Mouse (Mus musculus) erythroblast, adult 5-6 weeks (primary cell): ENCODE measurements around the gene Klhl34. TPM values are rescaled to one million over a fixed set of nuclear protein-coding genes. Genes with fewer than 3 reads are reported as not detected.

Experiments
- ATAC-seq: replicated peaks from 2 replicates; pipeline ENCODE4 v1.8.0; 2016; ENCODE audit warnings: moderate number of reproducible peaks, mild to moderate bottlenecking, moderate TSS enrichment, inconsistent platforms; ENCODE audit not compliant: poor library complexity, low FRiP score, severe bottlenecking
- total RNA-seq, 2 experiments: library from RNA; stranded (forward) in 1 of 2; stranded (reverse) in 1 of 2; fragments of 150-400 nt in 1 of 2; fragments of 200-764, 138-1000 nt in 1 of 2; gene quantifications; 2 replicates each; pipeline versions ENCODE4 v1.2.3 to v1.2.4; 2015 to 2017; ENCODE audit warnings: low replicate concordance in 2 of 2

The Klhl34 gene
- total RNA-seq (2015; ENCODE audit: low replicate concordance) = not detected in 2 replicates
- total RNA-seq (2017; ENCODE audit: low replicate concordance) = not detected in 2 replicates

GRCm38 (mm10) chrX:157818207-157818920 lies at the start of gene Klhl34:
TSS of gene Klhl34 (plus strand) at chrX:157818435.
- ATAC-seq = no peak

DNA sequence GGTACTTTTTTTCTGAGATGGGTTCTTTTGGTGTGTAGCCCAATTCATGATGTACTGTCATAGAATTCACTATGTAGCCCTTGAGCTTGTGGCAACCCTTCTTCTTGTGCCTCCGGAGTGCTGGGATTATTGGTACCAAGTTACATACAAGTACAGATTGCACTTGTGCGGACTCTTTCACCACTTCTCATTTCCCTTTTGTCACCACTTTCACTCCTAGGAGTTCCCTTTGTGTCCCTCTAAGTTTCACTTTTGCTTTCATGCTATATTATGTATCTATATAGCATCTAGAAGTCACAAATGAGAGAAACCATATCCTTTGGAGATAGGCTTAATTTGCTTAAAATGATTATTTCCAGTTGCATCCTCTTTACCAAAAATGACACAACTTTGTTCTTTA lies 16.6 kb upstream of the Klhl34 start:
- ATAC-seq = no peak

- no peak for ATAC-seq
Measured at GRCm38 (mm10) chrX:157809721-157810120, 8.5 kb upstream of the Klhl34 start.

DNA sequence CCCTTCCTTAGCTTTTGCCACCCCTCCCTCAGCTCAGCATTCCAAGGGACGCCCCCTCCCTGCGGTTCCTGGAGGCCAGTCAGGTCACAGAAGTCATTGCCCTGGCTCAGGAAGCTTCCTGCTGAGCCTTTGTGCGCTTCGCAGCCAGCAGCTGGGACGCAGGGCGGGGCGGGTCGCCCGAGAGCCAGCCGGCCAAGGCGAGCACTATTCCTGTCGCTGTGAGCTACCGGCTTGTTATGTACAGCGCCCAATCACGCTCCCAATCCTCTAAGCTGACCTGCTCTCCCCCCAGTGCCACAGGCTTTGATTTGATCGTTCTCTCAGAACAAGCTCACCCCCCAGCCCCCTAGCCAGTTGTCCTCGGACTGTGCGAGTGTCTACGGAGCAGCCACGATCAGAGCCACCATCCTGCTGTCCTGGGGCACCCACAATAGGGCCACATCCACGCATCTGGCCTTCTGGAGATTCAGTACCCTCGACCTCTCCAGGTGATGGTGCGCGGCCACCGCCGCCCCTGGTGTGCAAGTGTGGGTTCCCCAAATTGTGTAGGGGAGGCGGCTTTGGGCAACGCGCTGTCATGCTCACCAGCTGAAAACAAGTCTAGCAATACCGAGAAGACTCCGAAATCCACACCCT lies 546 bp upstream of the Klhl34 start:
- no peak for ATAC-seq

DNA sequence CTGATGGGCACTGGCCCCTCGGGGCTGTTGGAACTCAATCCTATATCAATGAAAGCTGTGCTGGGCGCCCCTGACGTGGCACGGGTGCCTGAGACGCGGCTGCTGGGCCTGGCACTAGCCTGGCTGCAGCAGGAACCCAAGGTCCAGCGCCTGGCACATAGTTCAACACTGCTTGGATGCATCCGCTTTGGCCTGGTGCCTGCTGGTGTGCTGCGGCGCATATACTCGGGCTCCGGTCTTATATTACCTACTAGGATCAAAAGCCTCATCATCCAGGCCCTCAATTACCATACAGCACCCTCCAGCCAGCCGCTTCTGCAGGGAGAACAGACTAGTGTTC lies 656 bp downstream of the Klhl34 start:
- ATAC-seq = no peak

- no peak for ATAC-seq
Measured at GRCm38 (mm10) chrX:157829983-157830382, 11.7 kb downstream of the Klhl34 start.

Other genes with a start within 250 kb of the Klhl34 start
- 0.63 TPM in 1 of 2 replicates, not detected in the other for gene Yy2, start 249.4 kb upstream of the Klhl34 start, total RNA-seq (2015; ENCODE audit: low replicate concordance)
- 0.28 TPM in 1 of 2 replicates, not detected in the other for gene Yy2, start 249.4 kb upstream of the Klhl34 start, total RNA-seq (2017; ENCODE audit: low replicate concordance)
- gene Mbtps2, start 219.7 kb upstream of the Klhl34 start, total RNA-seq (2015; ENCODE audit: low replicate concordance) = 3.3 and 4.8 TPM in 2 replicates
- 2.8 and 6.0 TPM in 2 replicates for gene Mbtps2, start 219.7 kb upstream of the Klhl34 start, total RNA-seq (2017; ENCODE audit: low replicate concordance)
- not detected in 2 replicates for gene Smpx, start 119.5 kb upstream of the Klhl34 start, total RNA-seq (2015; ENCODE audit: low replicate concordance)
- not detected in 2 replicates for gene Smpx, start 119.5 kb upstream of the Klhl34 start, total RNA-seq (2017; ENCODE audit: low replicate concordance)
- gene Cnksr2, start 224.9 kb downstream of the Klhl34 start, total RNA-seq (2015; ENCODE audit: low replicate concordance) = not detected in 2 replicates
- not detected in 2 replicates for gene Cnksr2, start 224.9 kb downstream of the Klhl34 start, total RNA-seq (2017; ENCODE audit: low replicate concordance)